Mouse (Mus musculus) bone marrow, adult 2 months (tissue): ENCODE data around the gene Anxa4. TPM values are rescaled to one million over a fixed set of nuclear protein-coding genes. Genes with fewer than 3 reads are reported as not detected.
A peak's percentile ranks its signal among the peaks of the same experiment; 100 is the strongest.

Source experiments
- H3K27ac ChIP-seq: fragments of 200-500 bp; 2 replicates; pipeline ENCODE4 v1.5.1; 2012; ENCODE audit warnings: low read depth, mild to moderate bottlenecking, control low read depth, inconsistent platforms, low read length; ENCODE audit not compliant: control insufficient read depth, poor library complexity, insufficient read depth
- H3K4me1 ChIP-seq: fragments of 200-500 bp; 2 replicates; pipeline ENCODE4 v1.6.1; 2011; ENCODE audit warnings: low read length; ENCODE audit not compliant: control insufficient read depth, insufficient read depth
- H3K4me3 ChIP-seq: fragments of 200-500 bp; replicated peaks from 2 replicates; pipeline ENCODE3; 2011; ENCODE audit warnings: mild to moderate bottlenecking, low read depth, low read length, control low read depth; ENCODE audit not compliant: control insufficient read depth
- CTCF ChIP-seq: fragments of 200-500 bp; IDR thresholded peaks from 2 replicates; pipeline ENCODE4 v1.5.1; 2011; ENCODE audit warnings: low read length, control low read depth; ENCODE audit not compliant: control insufficient read depth, insufficient read depth
- POLR2A ChIP-seq: fragments of 200-500 bp; IDR thresholded peaks from 2 replicates; pipeline ENCODE4 v1.6.1; 2011; ENCODE audit warnings: low read depth, mild to moderate bottlenecking, control low read depth, low read length, borderline replicate concordance; ENCODE audit not compliant: control insufficient read depth
- WGBS: fragments of 180-500 bp; shearing (Covaris S2); methylation state at CpG from one replicate; pipeline ENCODE4 v1.1.7; 2018; 5-methylcytosine and 5-hydroxymethylcytosine counted together
- polyA plus RNA-seq: library from polyadenylated mRNA; stranded (reverse); fragments of >200 nt; gene quantifications from 2 replicates; pipeline ENCODE4 v1.2.4, GENCODE M21; 2011; ENCODE audit warnings: low replicate concordance; ENCODE audit not compliant: missing spikeins, insufficient read depth, insufficient read length

Anxa4 gene
- polyA plus RNA-seq, 1 experiment: 9.0 TPM

DNA sequence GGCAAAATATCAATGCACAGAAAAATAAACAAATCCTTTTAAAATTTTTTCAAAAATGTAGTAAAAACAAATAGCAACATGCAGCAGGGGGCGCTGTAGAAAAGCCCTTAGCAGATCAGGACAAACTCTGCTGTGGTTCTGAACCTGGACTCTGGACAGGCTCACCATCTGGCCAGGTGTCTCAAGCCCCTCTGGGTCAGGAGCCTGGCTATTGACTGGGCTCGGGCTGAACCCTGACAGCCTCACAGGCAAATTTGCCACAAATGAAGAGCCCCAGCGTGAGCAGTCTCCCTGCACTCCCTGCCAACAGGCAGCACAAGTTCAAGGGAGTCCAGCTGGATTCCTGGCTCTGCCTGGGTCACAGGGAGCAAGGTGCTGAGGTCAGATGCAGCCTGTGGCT is 20.0 kb upstream of the Anxa4 start:
- Histone ChIP-seq H3K27ac (no peak overlapping the region), H3K4me3 (no peak overlapping the region), H3K4me1 (no peaks in the 10 kb centered on the region)
- TF ChIP-seq POLR2A (no peak), CTCF (peak; percentile 28; the same call in 1 of the 2 replicates)
- WGBS: 26% methylated on average over 3 of the region's 3 CpGs

GRCm38 (mm10) chr6:86812919-86813318 is 19.5 kb upstream of the Anxa4 start:
- WGBS: 41% methylated on average over 4 of the region's 4 CpGs

DNA sequence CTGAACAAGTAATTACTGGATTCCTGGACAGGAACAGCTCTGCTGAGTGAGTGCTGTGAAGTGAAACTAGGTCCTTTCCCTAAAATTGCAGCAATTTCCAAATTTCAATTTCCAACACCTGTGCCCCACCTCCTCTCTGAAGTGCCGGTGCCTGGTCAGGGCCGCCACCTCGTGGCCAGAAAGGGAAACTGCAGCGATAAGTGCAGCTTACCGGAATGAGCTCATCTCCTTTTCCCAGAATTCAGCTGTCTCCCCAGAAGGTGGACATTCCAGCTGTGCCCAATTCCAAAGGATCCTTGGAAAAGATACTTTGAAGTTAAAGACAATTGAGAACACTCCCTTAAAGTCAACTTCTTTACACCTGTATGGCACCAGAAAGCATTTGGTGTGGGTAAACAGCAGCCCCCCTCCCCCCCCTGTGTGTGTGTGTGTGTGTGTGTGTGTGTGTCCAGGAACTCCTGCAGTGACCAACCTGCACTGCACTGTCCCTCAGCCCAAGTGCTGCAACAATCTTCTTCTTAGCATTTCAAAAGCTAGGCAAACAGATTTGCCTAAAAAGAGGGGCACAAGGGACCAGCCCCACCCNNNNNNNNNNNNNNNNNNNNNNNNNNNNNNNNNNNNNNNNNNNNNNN is 13.2 kb upstream of the Anxa4 start:
- H3K4me1 ChIP-seq: no peaks in the 10 kb centered on the region
- H3K4me3 ChIP-seq: no peak overlapping the region
- TF ChIP-seq POLR2A: no peak
- peak; percentile 95 for TF ChIP-seq CTCF
- H3K27ac ChIP-seq: no peak overlapping the region
- 2% methylated on average over 5 of the region's 5 CpGs for WGBS

More at GRCm38 (mm10) chr6:86812919-86813318, 19.5 kb upstream of the Anxa4 start:
- no peak overlapping the region for H3K4me3 ChIP-seq
- TF ChIP-seq CTCF (no peak), POLR2A (no peak)
- H3K4me1 ChIP-seq: no peaks in the 10 kb centered on the region
- no peak overlapping the region for H3K27ac ChIP-seq

DNA sequence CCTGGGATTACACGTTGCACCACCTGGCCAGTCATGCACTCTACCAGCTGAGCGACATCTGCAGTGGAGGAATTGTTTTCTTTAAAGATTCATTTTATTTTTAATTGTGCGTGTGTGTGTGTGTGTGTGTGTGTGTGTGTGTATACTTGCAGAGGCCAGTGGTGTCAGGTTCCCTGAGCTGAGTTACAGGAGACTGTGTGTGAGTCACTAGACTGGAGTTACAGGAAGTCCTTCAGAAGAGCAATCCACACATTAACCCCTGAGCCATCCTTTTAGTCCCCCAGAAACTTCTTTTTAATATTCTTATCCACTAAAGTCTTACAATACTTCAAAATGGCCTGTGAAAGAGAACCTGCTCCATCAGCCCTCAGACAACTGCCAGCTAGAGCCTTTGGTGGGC is 11.3 kb upstream of the Anxa4 start:
- no peak for TF ChIP-seq POLR2A
- TF ChIP-seq CTCF: no peak

GRCm38 (mm10) chr6:86801431-86801830 is 8.0 kb upstream of the Anxa4 start:
- Histone ChIP-seq H3K27ac (no peak overlapping the region), H3K4me1 (no peaks in the 10 kb centered on the region), H3K4me3 (no peak overlapping the region)
- WGBS: 63% methylated on average over 11 of the region's 11 CpGs
- TF ChIP-seq POLR2A (no peak), CTCF (no peak)

More for the DNA sequence above, 11.3 kb upstream of the Anxa4 start:
- WGBS: 74% methylated on average over 3 of the region's 3 CpGs
- Histone ChIP-seq H3K4me3 (no peak overlapping the region), H3K27ac (no peak overlapping the region), H3K4me1 (no peaks in the 10 kb centered on the region)

GRCm38 (mm10) chr6:86800467-86800866 is 7.1 kb upstream of the Anxa4 start:
- no peak overlapping the region for H3K27ac ChIP-seq
- no peak overlapping the region for H3K4me3 ChIP-seq
- TF ChIP-seq CTCF: no peak
- TF ChIP-seq POLR2A: no peak
- no peaks in the 10 kb centered on the region for H3K4me1 ChIP-seq
- 85% methylated on average over 3 of the region's 3 CpGs for WGBS

DNA sequence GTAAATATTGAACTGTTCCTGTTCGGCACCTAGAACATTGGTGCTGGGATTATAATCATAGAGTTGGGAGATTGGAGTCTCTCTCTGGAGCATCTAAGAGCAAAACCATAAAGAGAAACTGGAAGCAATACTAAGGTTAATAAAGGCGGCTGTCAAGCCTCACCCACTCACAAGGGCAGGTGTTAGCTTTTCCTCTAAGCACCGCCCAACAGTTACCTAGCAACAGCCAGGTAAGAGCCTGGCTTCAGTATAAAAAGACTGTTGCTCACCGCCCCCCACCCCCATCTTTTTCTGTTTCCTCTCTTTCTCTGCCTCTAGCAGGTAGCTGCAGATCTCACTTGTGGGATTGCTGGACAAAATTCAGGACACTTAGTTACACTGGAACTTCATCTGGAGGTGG is 4.1 kb upstream of the Anxa4 start:
- WGBS: 74% methylated on average over 4 of the region's 4 CpGs
- TF ChIP-seq POLR2A: no peak
- H3K4me3 ChIP-seq: no peak overlapping the region

DNA sequence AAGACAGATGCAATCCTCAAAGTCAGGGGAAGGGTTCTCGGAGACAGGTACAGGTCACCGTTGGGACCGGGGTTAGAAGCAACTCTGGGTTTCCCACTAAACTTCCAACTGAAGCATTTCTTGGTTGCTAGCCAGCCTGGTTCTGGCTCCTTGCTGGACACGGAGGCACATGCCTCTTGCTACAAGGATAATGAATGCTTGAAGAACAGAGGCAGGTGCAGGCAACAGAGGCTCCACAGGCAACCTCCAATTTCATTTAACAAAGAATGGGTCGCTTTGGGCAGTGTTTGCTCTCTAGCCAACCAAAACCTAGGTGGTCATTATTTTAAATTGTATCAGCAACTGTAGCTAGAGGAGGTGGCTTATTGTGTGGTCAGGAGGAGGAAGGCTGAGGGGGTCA is 573 bp upstream of the Anxa4 start:
- TF ChIP-seq CTCF (no peak), POLR2A (no peak)
- no peak overlapping the region for H3K4me3 ChIP-seq
- WGBS: 67% methylated on average over 5 of the region's 5 CpGs
- no peaks in the 10 kb centered on the region for H3K4me1 ChIP-seq
- H3K27ac ChIP-seq: no peak overlapping the region

More for the DNA sequence above, 4.1 kb upstream of the Anxa4 start:
- no peak overlapping the region for H3K27ac ChIP-seq
- no peaks in the 10 kb centered on the region for H3K4me1 ChIP-seq
